In genomic region chr13:15052667-15053375, GRCm38 (mm10) we compare ENCODE assay signal across 9 mouse cellular contexts.
DNase-seq lines count a peak whose midpoint lies in the region; ATAC-seq lines count a peak whose summit lies in the region.
"Had no signal": no experiment of that assay in that cellular context is flagged by ENCODE, and none has a peak within 500 bp of the region (broad histone marks: within the 10 kb centered on the region; RNA-seq: fewer than 3 reads in every experiment).

No protein-coding gene starts in this region.

- no peak overlapping the region for H3K27ac ChIP-seq in hindbrain, embryonic 13.5 days
- H3K27ac ChIP-seq in hindbrain, embryonic 12.5 days = no peak overlapping the region
- H3K27ac ChIP-seq in forebrain, embryonic 16.5 days (ENCODE audit: low read length) = no peak overlapping the region
- peak overlapping the region; percentile 91 for H3K27ac ChIP-seq in limb, embryonic 12.5 days

- H3K9ac ChIP-seq in hindbrain, embryonic 13.5 days = no peak overlapping the region
- no peak overlapping the region for H3K9ac ChIP-seq in hindbrain, embryonic 12.5 days
- H3K9ac ChIP-seq in forebrain, embryonic 16.5 days (replicated peaks; ENCODE audit: low read depth, low read length) = no peak overlapping the region
- H3K9ac ChIP-seq in limb, embryonic 12.5 days (replicated peaks) = no peak overlapping the region

- 59% methylated on average over 4 of the region's 4 CpGs for WGBS in hindbrain, embryonic 13.5 days
- 62% methylated on average over 4 of the region's 4 CpGs for WGBS in hindbrain, embryonic 12.5 days
- WGBS in forebrain, embryonic 16.5 days = 8% methylated on average over 4 of the region's 4 CpGs
- 18% methylated on average over 4 of the region's 4 CpGs for WGBS in limb, embryonic 12.5 days

- peak; percentile 39 for DNase-seq in embryo, embryonic 10.5 days (ENCODE audit: low spot score)
- no peak for DNase-seq in urinary bladder, postnatal 4 days (ENCODE audit: low spot score in 2 of 2)
- no peak for DNase-seq in urinary bladder, adult 2 months (ENCODE audit: low spot score)
- DNase-seq in spleen, postnatal 36 days (ENCODE audit: low spot score in 2 of 2) = no peak

- ATAC-seq in hindbrain, embryonic 13.5 days (ENCODE audit: low FRiP score) = peak; percentile 61; the same call in 1 of the 2 replicates
- ATAC-seq in hindbrain, embryonic 12.5 days (ENCODE audit: low FRiP score) = no peak
- ATAC-seq in forebrain, embryonic 16.5 days = peak; percentile 86
- peak; percentile 93 for ATAC-seq in limb, embryonic 12.5 days (ENCODE audit: insufficient number of reproducible peaks, insufficient read depth, low FRiP score, low TSS enrichment, low read depth)
- ATAC-seq: inflammation-experienced regulatory T-cells, adult 6 months had no signal

- no peaks in the 10 kb centered on the region for H3K36me3 ChIP-seq in hindbrain, embryonic 13.5 days
- no peaks in the 10 kb centered on the region for H3K36me3 ChIP-seq in hindbrain, embryonic 12.5 days
- no peaks in the 10 kb centered on the region for H3K36me3 ChIP-seq in forebrain, embryonic 16.5 days (ENCODE audit: control insufficient read depth, insufficient read depth)
- H3K36me3 ChIP-seq in limb, embryonic 12.5 days = no peaks in the 10 kb centered on the region

- H3K27me3 ChIP-seq in hindbrain, embryonic 13.5 days = no peaks in the 10 kb centered on the region
- no peaks in the 10 kb centered on the region for H3K27me3 ChIP-seq in hindbrain, embryonic 12.5 days
- no peaks in the 10 kb centered on the region for H3K27me3 ChIP-seq in forebrain, embryonic 16.5 days (replicated peaks; ENCODE audit: control insufficient read depth, insufficient read depth, low read length)
- no peaks in the 10 kb centered on the region for H3K27me3 ChIP-seq in limb, embryonic 12.5 days

- no peaks in the 10 kb centered on the region for H3K4me1 ChIP-seq in hindbrain, embryonic 13.5 days (replicated peaks)
- no peaks in the 10 kb centered on the region for H3K4me1 ChIP-seq in hindbrain, embryonic 12.5 days
- H3K4me1 ChIP-seq in forebrain, embryonic 16.5 days (replicated peaks; ENCODE audit: control insufficient read depth, insufficient read depth, low read length) = no peaks in the 10 kb centered on the region
- peaks cover 23% of the 10 kb centered on the region for H3K4me1 ChIP-seq in limb, embryonic 12.5 days (replicated peaks)

- H3K4me2 ChIP-seq in hindbrain, embryonic 13.5 days = no peak overlapping the region
- H3K4me2 ChIP-seq in hindbrain, embryonic 12.5 days (replicated peaks) = no peak overlapping the region
- no peak overlapping the region for H3K4me2 ChIP-seq in forebrain, embryonic 16.5 days (ENCODE audit: low read length)
- H3K4me2 ChIP-seq in limb, embryonic 12.5 days = no peak overlapping the region

- no peak overlapping the region for H3K4me3 ChIP-seq in hindbrain, embryonic 13.5 days
- H3K4me3 ChIP-seq in hindbrain, embryonic 12.5 days = no peak overlapping the region
- H3K4me3 ChIP-seq in forebrain, embryonic 16.5 days (replicated peaks; ENCODE audit: low read length) = no peak overlapping the region
- H3K4me3 ChIP-seq in limb, embryonic 12.5 days (replicated peaks) = no peak overlapping the region

- no peaks in the 10 kb centered on the region for H3K9me3 ChIP-seq in hindbrain, embryonic 13.5 days
- H3K9me3 ChIP-seq in hindbrain, embryonic 12.5 days (replicated peaks) = no peaks in the 10 kb centered on the region
- H3K9me3 ChIP-seq in forebrain, embryonic 16.5 days (ENCODE audit: control insufficient read depth, low read length) = no peaks in the 10 kb centered on the region
- H3K9me3 ChIP-seq in limb, embryonic 12.5 days = no peaks in the 10 kb centered on the region
